Mouse (Mus musculus) limb, embryonic 15.5 days (tissue): ENCODE measurements at regions not wholly inside any gene's neighbourhood (a gene's known extent, or its start where the extent isn't known, plus 50 kb on each side); places are given as distances from the start of the nearest gene placed in this dataset.

Experiments used
- ATAC-seq: fragments of 200-750 bp; cut with Nextera tagmentation; 2 replicates; pipeline ENCODE4 v1.8.0; 2017; ENCODE audit warnings: low read depth, moderate TSS enrichment; ENCODE audit not compliant: insufficient number of reproducible peaks, low FRiP score, low TSS enrichment
- H3K27ac ChIP-seq: fragments of 300-500 bp; sonication (generic); 2 replicates; pipeline ENCODE4 v1.5.1; 2015; ENCODE audit warnings: moderate library complexity, mild to moderate bottlenecking, inconsistent platforms
- H3K27me3 ChIP-seq: fragments of 300-500 bp; sonication (generic); 2 replicates; pipeline ENCODE4 v1.6.1; 2015; ENCODE audit warnings: inconsistent platforms
- H3K36me3 ChIP-seq: fragments of 300-500 bp; sonication (generic); 2 replicates; pipeline ENCODE4 v1.6.1; 2015; ENCODE audit warnings: inconsistent platforms
- H3K4me1 ChIP-seq: fragments of 300-500 bp; sonication (generic); 2 replicates; pipeline ENCODE4 v1.6.1; 2015; ENCODE audit warnings: inconsistent platforms
- H3K4me2 ChIP-seq: fragments of 300-500 bp; sonication (generic); 2 replicates; pipeline ENCODE4 v1.6.1; 2015; ENCODE audit warnings: mild to moderate bottlenecking, inconsistent platforms
- H3K4me3 ChIP-seq: fragments of 300-500 bp; sonication (generic); 2 replicates; pipeline ENCODE4 v1.5.1; 2015; ENCODE audit warnings: mild to moderate bottlenecking, inconsistent platforms
- H3K9ac ChIP-seq: fragments of 300-500 bp; sonication (generic); 2 replicates; pipeline ENCODE4 v1.6.1; 2015; ENCODE audit warnings: inconsistent platforms
- H3K9me3 ChIP-seq: fragments of 300-500 bp; sonication (generic); 2 replicates; pipeline ENCODE4 v1.6.1; 2016; ENCODE audit warnings: inconsistent platforms
- WGBS: fragments of 180-500 bp; shearing (Covaris S2); methylation state at CpG from one replicate; pipeline ENCODE4 v1.1.7; 2015; 5-methylcytosine and 5-hydroxymethylcytosine counted together

DNA sequence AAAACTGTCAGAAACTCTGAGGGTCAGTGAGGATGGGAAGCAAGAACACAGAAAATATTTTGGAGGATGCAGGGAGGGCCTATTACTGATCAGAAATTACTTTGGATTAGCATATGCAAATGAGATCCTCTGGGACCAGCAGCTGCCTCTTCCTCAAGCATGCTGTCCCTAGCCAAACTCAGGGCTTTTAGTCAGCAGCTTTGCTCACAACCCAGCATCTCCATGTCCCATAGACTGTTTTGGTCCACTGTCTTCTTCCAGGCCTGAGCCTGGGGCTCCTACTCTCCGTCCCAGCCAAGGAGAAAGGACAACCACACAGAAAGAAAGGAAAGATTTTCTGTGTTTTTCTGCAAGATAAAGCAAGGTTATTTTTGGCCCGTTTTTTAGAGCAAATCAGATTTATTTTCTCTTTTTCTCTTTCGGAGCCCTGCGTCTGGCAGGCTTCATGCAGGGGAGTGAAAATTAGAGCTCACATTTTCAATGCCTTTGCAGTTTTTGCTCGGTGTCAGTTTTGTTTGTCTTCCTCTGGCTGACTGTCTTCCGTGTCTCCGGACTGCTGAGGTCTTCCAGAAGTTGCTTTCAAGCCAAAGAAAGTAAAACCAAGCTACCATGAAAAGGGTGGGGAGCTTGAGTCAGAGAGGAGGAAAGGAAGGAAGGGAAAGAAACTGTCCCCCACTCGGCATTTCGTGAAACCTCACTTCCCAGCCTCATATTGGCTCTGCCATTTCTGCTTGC is 445.5 kb upstream of the Cdh11 start:
- H3K4me2 ChIP-seq, result no peak overlapping the region
- peaks cover 14% of the 10 kb centered on the region; the same call in 1 of the 2 replicates for H3K4me1 ChIP-seq
- H3K4me3 ChIP-seq, result no peak overlapping the region
- H3K36me3 ChIP-seq, result no peaks in the 10 kb centered on the region
- WGBS, result 54% methylated on average over 9 of the region's 9 CpGs
- no peak for ATAC-seq
- H3K9me3 ChIP-seq, result no peaks in the 10 kb centered on the region
- no peaks in the 10 kb centered on the region for H3K27me3 ChIP-seq
- no peak overlapping the region for H3K9ac ChIP-seq
- peak overlapping the region; percentile 69 for H3K27ac ChIP-seq

- Histone ChIP-seq H3K27me3 (no peaks in the 10 kb centered on the region), H3K9ac (no peak overlapping the region), H3K4me3 (no peak overlapping the region), H3K4me2 (no peak overlapping the region), H3K9me3 (no peaks in the 10 kb centered on the region), H3K36me3 (no peaks in the 10 kb centered on the region), H3K4me1 (peaks cover 14% of the 10 kb centered on the region; the same call in 1 of the 2 replicates), H3K27ac (peak overlapping the region; percentile 5; the same call in 1 of the 2 replicates)
- peak; percentile 84 for ATAC-seq
- WGBS, result 41% methylated on average over 2 of the region's 2 CpGs
These were observed 448.9 kb upstream of the Cdh11 start for GRCm38 (mm10) chr8:103234374-103234773.

DNA sequence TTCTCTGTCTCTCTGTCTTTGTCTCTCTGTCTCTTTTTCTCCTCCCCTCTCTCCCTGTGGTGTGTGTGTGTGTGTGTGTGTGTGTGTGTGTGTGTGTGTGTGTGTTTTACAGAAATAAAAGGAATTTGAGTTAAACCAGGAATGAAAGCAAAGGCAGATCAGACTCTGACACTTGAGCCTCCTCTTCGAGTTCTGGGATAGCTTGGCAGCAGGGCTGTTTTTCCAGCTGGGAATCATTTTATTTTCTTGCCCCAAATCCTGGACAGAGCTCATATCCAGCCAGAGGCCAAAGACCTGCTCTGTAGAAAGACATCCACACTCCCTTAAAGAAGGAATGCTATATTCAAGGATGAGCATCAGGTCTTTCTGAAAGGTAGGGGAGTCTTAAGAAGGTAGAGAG is 450.2 kb upstream of the Cdh11 start:
- ATAC-seq, result no peak
- 14% methylated on average over 1 of the region's 1 CpGs for WGBS
- peak overlapping the region; percentile 51 for H3K27ac ChIP-seq
- H3K9me3 ChIP-seq, result no peaks in the 10 kb centered on the region
- H3K9ac ChIP-seq, result no peak overlapping the region
- no peak overlapping the region for H3K4me2 ChIP-seq
- no peak overlapping the region for H3K4me3 ChIP-seq
- no peaks in the 10 kb centered on the region for H3K27me3 ChIP-seq
- H3K4me1 ChIP-seq, result peaks cover 14% of the 10 kb centered on the region; the same call in 1 of the 2 replicates
- no peaks in the 10 kb centered on the region for H3K36me3 ChIP-seq

DNA sequence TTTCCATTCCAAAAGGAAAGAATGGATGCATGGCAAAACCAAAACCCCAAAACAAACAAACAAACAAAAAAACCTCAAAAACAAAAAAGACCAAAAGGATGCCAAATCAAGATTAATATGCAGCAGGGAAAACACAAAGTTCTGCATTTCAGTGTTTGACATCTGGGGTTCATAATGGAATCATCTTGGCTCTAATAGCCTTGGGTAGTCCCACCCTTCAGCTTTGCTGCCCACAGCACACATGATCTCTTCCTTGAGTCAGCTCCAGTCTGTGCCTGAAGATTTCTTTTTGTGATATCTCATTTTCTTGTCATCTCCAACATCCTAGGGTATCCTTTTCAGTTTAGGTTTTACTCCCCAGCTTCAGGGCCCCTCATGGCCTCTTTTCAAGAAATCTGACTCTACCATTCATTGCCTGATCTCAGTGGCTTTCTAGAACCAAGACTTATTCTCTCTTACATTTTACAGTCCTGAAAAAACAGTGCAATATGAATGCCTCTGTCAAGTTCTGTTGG is 453.1 kb upstream of the Cdh11 start:
- H3K36me3 ChIP-seq, result no peaks in the 10 kb centered on the region
- 0 out of 2 replicates have a peak overlapping the region, but pooled peaks have one; percentile 4 for H3K27ac ChIP-seq
- H3K9ac ChIP-seq, result no peak overlapping the region
- peaks cover 7% of the 10 kb centered on the region; the same call in 1 of the 2 replicates for H3K4me1 ChIP-seq
- H3K4me3 ChIP-seq, result no peak overlapping the region
- no peak for ATAC-seq
- no peaks in the 10 kb centered on the region for H3K27me3 ChIP-seq
- H3K4me2 ChIP-seq, result no peak overlapping the region
- no peaks in the 10 kb centered on the region for H3K9me3 ChIP-seq

- Histone ChIP-seq H3K9ac (no peak overlapping the region), H3K4me2 (no peak overlapping the region)
- 67% methylated on average over 2 of the region's 2 CpGs for WGBS
These were observed 458.7 kb upstream of the Cdh11 start for GRCm38 (mm10) chr8:103244169-103244568.

GRCm38 (mm10) chr8:103244658-103245057 is 459.2 kb upstream of the Cdh11 start:
- Histone ChIP-seq H3K9ac (no peak overlapping the region), H3K4me3 (no peak overlapping the region), H3K4me1 (no peaks in the 10 kb centered on the region), H3K9me3 (no peaks in the 10 kb centered on the region), H3K27me3 (no peaks in the 10 kb centered on the region), H3K4me2 (no peak overlapping the region), H3K36me3 (no peaks in the 10 kb centered on the region), H3K27ac (no peak overlapping the region)
- no peak for ATAC-seq
- 73% methylated on average over 6 of the region's 6 CpGs for WGBS

More at GRCm38 (mm10) chr8:103244169-103244568, 458.7 kb upstream of the Cdh11 start:
- no peak overlapping the region for H3K27ac ChIP-seq
- no peaks in the 10 kb centered on the region for H3K27me3 ChIP-seq
- no peak for ATAC-seq
- H3K4me1 ChIP-seq, result no peaks in the 10 kb centered on the region
- no peak overlapping the region for H3K4me3 ChIP-seq
- no peaks in the 10 kb centered on the region for H3K36me3 ChIP-seq
- H3K9me3 ChIP-seq, result no peaks in the 10 kb centered on the region

GRCm38 (mm10) chr8:103245864-103246263 is 460.4 kb upstream of the Cdh11 start:
- Histone ChIP-seq H3K27ac (no peak overlapping the region), H3K27me3 (no peaks in the 10 kb centered on the region), H3K4me2 (no peak overlapping the region), H3K4me3 (no peak overlapping the region), H3K9ac (no peak overlapping the region), H3K36me3 (no peaks in the 10 kb centered on the region), H3K9me3 (no peaks in the 10 kb centered on the region), H3K4me1 (no peaks in the 10 kb centered on the region)
- 25% methylated on average over 9 of the region's 9 CpGs for WGBS
- no peak for ATAC-seq

GRCm38 (mm10) chr8:103261236-103261635 is 475.8 kb upstream of the Cdh11 start:
- Histone ChIP-seq H3K4me2 (no peak overlapping the region), H3K27ac (no peak overlapping the region), H3K4me1 (peaks cover 5% of the 10 kb centered on the region; the same call in 1 of the 2 replicates), H3K9me3 (no peaks in the 10 kb centered on the region), H3K36me3 (no peaks in the 10 kb centered on the region), H3K9ac (no peak overlapping the region), H3K4me3 (no peak overlapping the region), H3K27me3 (no peaks in the 10 kb centered on the region)
- no peak for ATAC-seq

GRCm38 (mm10) chr8:103270035-103270434 is 484.6 kb upstream of the Cdh11 start:
- no peak overlapping the region for H3K4me3 ChIP-seq
- no peaks in the 10 kb centered on the region for H3K36me3 ChIP-seq
- H3K4me1 ChIP-seq, result peaks cover 29% of the 10 kb centered on the region
- peak overlapping the region; percentile 90 for H3K27ac ChIP-seq
- no peaks in the 10 kb centered on the region for H3K27me3 ChIP-seq
- no peaks in the 10 kb centered on the region for H3K9me3 ChIP-seq
- WGBS, result 57% methylated on average over 3 of the region's 3 CpGs
- H3K9ac ChIP-seq, result no peak overlapping the region
- ATAC-seq, result no peak
- no peak overlapping the region for H3K4me2 ChIP-seq

DNA sequence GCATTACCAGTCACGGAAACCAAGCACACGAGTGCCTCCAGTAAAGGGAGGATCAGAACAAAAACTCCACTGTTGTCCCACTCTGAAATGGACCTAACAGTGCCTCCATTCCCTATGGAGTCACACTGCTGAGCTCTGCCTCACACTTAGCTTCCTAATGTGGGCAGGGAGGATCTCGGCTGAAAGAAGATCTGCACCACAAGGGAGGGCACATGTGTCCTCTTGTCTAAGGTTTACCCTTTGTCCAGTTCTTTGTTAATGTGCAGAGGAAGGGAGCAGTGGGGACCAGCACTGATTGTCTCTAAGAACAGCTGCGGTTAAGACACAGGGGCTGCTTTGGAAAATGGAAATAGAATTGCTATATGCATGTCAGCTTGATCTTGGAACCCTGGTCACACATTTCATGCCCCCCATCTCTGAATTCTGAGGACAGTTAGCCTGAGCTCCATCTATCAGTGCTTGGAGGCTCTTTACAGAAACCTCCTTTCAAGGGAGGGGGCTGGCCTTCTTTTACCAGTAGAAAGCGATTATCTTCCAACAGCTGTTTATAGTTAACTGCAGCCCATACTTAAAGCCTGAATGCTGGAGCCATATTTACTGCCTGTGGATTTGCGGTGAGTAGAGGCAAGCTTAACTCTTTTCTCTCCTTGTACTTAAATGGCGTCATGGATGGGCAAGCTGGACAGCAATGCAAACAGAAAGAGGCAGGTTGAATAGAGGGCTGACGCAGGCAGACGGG is 485.5 kb upstream of the Cdh11 start:
- ATAC-seq, result 0 out of 2 replicates have a peak, but pooled peaks have one; percentile 61
- Histone ChIP-seq H3K9me3 (no peaks in the 10 kb centered on the region), H3K27ac (peak overlapping the region; percentile 90), H3K36me3 (no peaks in the 10 kb centered on the region), H3K4me2 (no peak overlapping the region), H3K4me3 (no peak overlapping the region), H3K4me1 (peaks cover 29% of the 10 kb centered on the region), H3K27me3 (no peaks in the 10 kb centered on the region), H3K9ac (no peak overlapping the region)
- WGBS, result 22% methylated on average over 9 of the region's 9 CpGs

DNA sequence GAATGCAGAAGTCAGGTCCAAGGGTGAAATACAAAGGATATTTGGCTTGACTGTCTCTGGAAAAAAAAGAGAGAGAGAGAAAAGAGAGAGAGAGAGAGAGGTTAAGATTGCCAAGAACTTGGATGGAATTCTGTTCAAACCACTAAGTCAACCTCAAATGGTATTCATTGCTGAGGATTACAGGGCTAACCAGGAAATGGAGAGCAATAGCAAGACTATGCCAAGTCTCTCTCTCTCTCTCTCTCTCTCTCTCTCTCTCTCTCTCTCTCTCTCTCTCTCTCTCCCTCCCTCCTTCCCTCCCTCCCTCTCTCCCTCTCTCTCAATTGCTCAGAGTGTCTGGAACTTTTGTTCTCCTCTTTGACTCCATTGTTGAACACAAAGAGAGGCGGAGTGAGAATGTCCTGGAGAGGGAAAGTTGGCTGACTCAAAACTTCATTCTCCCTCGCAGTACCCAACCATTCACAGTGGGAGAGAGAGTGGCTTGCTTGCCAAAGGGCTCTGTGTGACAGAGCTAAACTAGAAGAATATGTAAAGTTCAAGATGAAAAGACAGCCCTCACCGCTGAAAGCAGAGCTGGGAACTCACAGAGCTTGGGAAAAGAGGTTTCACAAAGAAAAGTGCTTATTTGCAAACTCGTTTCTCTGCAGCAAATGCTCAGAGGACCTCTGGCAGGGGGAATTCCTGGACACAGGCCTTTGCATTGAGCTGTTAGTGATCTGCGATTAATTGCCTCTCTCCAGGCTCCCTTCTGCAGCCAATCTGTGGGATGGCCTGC is 487.1 kb upstream of the Cdh11 start:
- peaks cover 29% of the 10 kb centered on the region for H3K4me1 ChIP-seq
- no peak overlapping the region for H3K4me2 ChIP-seq
- H3K36me3 ChIP-seq, result no peaks in the 10 kb centered on the region
- H3K9ac ChIP-seq, result no peak overlapping the region
- WGBS, result 17% methylated on average over 5 of the region's 5 CpGs
- H3K27me3 ChIP-seq, result no peaks in the 10 kb centered on the region
- peak; percentile 81 for ATAC-seq
- H3K4me3 ChIP-seq, result no peak overlapping the region
- H3K27ac ChIP-seq, result peak overlapping the region; percentile 90
- H3K9me3 ChIP-seq, result no peaks in the 10 kb centered on the region
